Mouse (Mus musculus) neutrophil, adult 5-6 weeks (primary cell): ENCODE data around the gene Tmem33. TPM values are rescaled to one million over a fixed set of nuclear protein-coding genes. Genes with fewer than 3 reads are reported as not detected.

Experiments used
- ATAC-seq: fragments of 151-379, 151-347 bp; 2 replicates; pipeline ENCODE4 v1.8.0; 2017; ENCODE audit warnings: mild to moderate bottlenecking, moderate TSS enrichment; ENCODE audit not compliant: insufficient number of reproducible peaks, poor library complexity, low FRiP score, severe bottlenecking; ENCODE audit errors: extremely low read depth
- total RNA-seq: library from RNA; stranded (forward); fragments of 200-1000 nt; gene quantifications from 2 replicates; pipeline ENCODE4 v1.2.3, GENCODE M21; 2017

Tmem33 gene
- total RNA-seq, 1 experiment from 2014 or later, result 32.4 TPM

GRCm38 (mm10) chr5:67243231-67243630 is 17.1 kb upstream of the Tmem33 start:
- ATAC-seq, result no peak

- no peak for ATAC-seq
Observed at GRCm38 (mm10) chr5:67252261-67252660, 8.1 kb upstream of the Tmem33 start.

- ATAC-seq, result no peak
Observed at GRCm38 (mm10) chr5:67255664-67256063, 4.7 kb upstream of the Tmem33 start.

- no peak for ATAC-seq
Observed at GRCm38 (mm10) chr5:67258473-67258872, 1.9 kb upstream of the Tmem33 start.

- ATAC-seq, result no peak
Observed at GRCm38 (mm10) chr5:67260159-67260530, 220 bp upstream of the Tmem33 start.

GRCm38 (mm10) chr5:67262964-67263363 is 2.6 kb downstream of the Tmem33 start:
- no peak for ATAC-seq

- no peak for ATAC-seq
Observed at GRCm38 (mm10) chr5:67266106-67266505, 5.7 kb downstream of the Tmem33 start.

- ATAC-seq, result no peak
Observed at GRCm38 (mm10) chr5:67269309-67269708, 8.9 kb downstream of the Tmem33 start.

- ATAC-seq, result no peak
Observed at GRCm38 (mm10) chr5:67279407-67279806, 19.0 kb downstream of the Tmem33 start.

GRCm38 (mm10) chr5:67279840-67280239 is 19.5 kb downstream of the Tmem33 start:
- no peak for ATAC-seq

- ATAC-seq, result no peak
Observed at GRCm38 (mm10) chr5:67280400-67280799, 20.0 kb downstream of the Tmem33 start.

GRCm38 (mm10) chr5:67295029-67295428 is 34.7 kb downstream of the Tmem33 start:
- ATAC-seq, result no peak

GRCm38 (mm10) chr5:67295682-67296081 is 35.3 kb downstream of the Tmem33 start:
- ATAC-seq, result no peak

- no peak for ATAC-seq
Observed at GRCm38 (mm10) chr5:67296171-67296570, 35.8 kb downstream of the Tmem33 start.

GRCm38 (mm10) chr5:67297026-67297813 is 36.9 kb downstream of the Tmem33 start:
- ATAC-seq, result no peak

- no peak for ATAC-seq
Observed at GRCm38 (mm10) chr5:67299847-67300412, 39.6 kb downstream of the Tmem33 start.

- ATAC-seq, result no peak
Observed at GRCm38 (mm10) chr5:67300926-67301597, 40.7 kb downstream of the Tmem33 start.

GRCm38 (mm10) chr5:67301722-67302331 is 41.5 kb downstream of the Tmem33 start:
- ATAC-seq, result peak; percentile 45

- no peak for ATAC-seq
Observed at GRCm38 (mm10) chr5:67303816-67304215, 43.5 kb downstream of the Tmem33 start.
